Mouse (Mus musculus) heart, adult 18-20 months (tissue): Measurements from ENCODE around the gene Ccm2l. TPM values are rescaled to one million over a fixed set of nuclear protein-coding genes. Genes with fewer than 3 reads are reported as not detected.

Experiments
- DNase-seq, 2 experiments: peaks; one replicate each; pipeline ENCODE4 v3.0.0; 2021 to 2022; ENCODE audit warnings: mixed read lengths in 1 of 2
- total RNA-seq, 2 experiments: library from RNA; stranded (reverse); gene quantifications; 2 replicates each; pipeline ENCODE4 v1.2.3; 2021

Ccm2l gene
- total RNA-seq, 2 experiments from 2014 or later = 12.6 to 15.5 TPM

DNA sequence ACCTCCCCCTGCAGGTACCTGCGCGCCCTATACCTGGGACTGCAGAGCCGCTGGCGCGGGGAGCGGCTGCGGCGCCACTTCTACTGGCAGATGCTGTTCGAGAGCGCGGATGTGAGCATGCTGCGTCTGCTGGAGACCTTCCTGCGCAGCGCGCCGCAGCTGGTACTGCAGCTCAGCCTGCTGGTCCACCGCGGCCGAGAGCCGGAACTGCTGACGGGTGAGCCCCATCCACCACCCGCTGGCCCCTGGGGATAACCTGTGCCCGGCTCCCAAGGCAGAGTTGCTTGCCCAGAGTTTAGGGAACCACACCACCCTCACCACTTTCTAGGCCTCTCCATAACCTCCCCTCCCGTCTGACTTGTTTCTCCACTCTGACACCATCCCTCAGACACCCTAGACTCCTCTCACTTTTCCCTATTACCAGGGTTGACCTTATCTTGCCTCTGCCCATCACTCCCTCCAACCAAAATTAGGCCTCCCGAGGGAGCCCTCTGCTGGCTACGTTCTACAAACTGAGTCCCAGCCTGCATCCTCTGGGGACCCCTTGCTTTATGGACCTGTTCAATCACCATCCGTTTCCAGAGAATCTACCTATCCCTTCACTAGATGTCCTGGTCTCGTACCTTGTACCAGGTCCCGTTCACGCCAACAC is 12.9 kb upstream of the Ccm2l start:
- peak in 1 of 2 experiments; percentile 17 for DNase-seq

DNA sequence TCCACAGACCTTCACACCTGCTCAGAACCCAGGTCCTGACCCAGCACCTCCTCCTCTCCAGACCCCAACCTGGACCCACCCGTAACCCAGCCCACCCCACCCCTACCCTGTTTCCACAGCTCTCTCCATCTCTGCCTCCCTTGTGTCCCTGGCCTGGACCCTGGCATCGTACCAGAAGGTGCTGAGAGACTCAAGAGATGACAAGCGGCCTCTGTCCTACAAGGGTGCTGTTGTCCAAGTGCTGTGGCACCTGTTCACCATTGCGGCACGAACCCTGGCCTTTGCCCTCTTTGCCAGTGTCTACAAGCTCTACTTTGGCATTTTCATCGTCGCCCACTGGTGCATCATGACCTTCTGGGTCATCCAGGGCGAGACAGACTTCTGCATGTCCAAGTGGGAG is 11.9 kb upstream of the Ccm2l start:
- DNase-seq = no peak

DNA sequence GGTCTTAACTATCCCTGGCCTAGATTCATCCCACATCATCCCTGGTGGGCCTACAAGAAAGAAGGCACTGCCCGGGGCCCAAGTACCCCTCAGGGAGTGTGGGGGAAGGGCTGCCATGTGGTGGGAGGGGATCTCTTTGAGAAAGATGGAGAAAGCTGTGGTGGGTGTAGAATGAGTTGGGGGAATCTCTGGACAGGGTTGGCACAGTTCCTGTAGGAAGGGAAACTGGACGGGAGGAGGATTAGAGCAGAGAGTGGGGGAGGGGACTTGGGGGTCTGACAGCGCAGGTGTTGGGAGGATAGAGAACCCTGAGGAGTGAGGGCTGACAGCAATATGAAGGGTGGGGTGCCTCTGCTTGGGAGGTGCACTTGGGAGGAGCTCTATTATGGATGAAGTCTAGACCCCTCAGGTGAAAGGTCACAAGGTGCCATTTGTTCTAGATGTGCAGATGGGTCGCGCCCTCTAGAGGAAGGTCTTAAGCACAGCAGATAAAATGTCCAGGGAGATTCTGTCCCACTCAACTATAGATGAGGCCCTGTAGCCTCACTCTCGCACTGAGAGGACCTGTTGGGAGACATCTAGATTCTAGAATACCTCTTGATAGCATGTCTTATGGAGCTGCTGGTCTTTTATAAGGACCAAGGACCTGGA is 10.4 kb upstream of the Ccm2l start:
- no peak for DNase-seq

DNA sequence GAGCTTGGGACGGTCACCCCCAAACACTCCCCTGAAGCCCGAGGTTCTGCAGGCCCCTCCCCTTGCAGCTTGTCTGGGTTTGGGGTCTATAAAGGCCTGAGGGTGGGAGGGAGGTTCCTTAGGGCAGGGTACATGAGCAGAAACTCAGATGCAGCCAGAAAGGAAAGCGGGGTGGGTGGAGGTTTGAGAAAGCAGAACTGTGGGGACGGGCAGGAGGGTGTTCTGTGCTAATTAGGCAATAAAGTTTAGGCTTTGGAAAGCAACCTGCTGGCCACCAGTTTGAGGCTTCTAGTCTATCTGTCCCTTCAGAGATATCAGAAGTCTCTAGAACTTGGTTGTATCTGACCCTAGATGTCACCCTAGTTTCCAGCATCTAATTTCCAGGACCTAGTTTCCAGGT is 7.4 kb upstream of the Ccm2l start:
- no peak for DNase-seq

DNA sequence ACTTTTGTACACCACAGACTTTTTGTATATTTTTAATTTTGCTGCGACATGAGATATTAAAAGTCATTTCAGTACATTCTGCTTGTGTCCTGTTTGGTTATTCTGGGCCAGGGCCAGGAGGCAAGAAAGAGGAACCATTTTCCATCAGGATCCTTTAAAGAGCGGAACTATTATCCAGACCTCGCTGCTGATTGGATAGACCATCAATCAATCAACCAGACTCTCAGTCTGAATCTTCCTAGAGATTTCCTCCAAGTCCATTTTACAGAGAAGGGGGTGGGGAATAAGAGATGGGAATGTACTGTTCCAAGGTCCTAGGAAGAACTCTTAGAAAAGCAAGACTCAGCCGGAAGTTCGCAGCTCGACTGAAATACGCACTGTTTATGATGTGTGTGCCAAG is 5.5 kb upstream of the Ccm2l start:
- DNase-seq = peak in 1 of 2 experiments; percentile 33

DNA sequence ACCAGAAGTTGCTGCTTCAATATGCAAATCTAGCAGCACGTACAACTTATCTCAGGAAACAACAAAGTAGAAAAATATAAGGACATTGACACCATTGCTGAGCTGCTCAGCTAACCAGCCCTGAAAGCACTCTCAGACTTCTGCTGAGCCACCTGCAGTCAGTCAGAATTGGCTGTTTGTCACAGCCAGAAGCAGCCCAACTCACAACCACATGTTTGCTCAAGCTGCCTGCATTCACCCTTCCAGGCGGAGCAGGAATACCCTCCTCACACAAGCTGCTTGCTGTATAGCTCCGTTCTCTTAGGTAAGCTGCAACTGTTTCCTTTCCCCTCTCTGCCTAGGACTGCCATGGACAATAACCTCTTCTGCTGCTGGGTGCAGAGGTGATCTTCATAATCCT is 2.4 kb upstream of the Ccm2l start:
- DNase-seq = no peak

DNA sequence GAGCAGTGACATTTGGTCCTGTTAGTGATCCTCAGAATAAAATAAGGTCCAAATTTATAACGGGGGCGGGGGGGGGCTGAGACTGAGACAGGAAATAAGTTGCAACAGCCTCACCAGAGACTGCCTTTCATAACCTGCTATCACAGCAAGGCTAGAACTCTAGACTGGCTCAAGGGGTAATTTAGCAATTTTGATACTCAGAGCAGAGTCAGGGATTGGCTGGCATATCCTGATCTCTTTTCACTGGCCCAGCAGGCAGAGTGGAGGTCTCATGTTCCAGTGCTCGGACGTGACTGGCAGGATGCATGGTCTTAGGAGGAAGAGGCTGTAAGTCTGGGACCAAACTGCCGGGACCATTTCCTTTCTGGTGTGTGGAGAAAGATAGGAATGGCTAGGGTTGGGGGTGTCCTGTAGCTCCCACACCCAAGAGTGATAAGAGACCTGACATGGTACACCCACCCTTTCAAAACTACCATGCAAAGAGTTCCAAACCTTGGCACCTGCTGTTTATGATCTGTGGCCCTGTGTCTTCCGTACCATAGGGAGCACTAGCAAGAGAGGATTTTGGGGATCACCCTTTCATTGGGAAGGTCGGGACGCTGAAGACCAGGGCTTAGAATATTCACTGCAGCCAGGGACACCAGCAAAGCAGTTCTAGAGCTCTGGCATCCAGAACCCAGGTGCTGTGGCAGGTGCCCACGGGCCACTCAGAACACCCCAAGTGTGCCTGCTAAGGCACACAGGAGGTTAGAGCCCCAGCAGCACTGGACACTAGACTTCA is 1.4 kb upstream of the Ccm2l start:
- peak in 1 of 2 experiments; percentile 31 for DNase-seq

- no peak for DNase-seq
Measured at GRCm38 (mm10) chr2:153066991-153067390, 1.2 kb downstream of the Ccm2l start.

- peak in 1 of 2 experiments; percentile 40 for DNase-seq
Measured at GRCm38 (mm10) chr2:153070762-153071490, 5.2 kb downstream of the Ccm2l start.

DNA sequence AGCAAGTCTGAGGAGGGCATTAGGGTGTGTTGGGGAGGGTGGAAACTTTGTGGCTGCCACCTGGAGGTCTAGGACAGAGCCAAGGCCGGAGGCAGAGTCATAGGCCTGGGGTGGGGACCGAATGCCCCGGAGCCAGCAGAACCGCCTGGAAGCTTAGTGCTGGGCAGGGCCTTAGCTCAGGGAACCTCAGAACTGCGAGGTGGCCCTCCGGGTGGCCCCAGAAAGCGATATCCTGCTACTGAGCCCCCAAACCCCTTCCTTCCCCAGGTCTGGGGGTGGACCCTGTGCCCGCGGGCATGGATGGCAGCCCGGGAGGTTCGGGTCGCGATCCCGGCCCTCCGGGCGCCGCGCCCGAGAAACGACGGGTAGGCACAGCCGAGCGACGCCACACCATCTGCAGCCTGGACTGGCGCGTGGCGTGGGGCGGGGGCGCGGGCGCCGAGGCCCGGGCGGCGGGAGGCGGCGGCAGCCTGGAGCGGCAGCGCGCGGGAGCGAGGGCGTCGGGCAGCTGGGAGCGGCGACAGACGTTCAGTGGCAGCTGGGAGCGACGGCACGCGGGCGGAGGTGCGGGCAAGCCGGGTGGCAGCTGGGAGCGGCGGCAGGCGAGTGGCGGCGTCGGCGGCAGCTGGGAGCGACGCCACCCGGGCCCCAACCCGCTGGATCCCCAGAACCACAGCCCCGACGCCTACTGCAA is 5.9 kb downstream of the Ccm2l start:
- no peak for DNase-seq

GRCm38 (mm10) chr2:153074651-153075050 is 8.9 kb downstream of the Ccm2l start:
- DNase-seq = no peak

DNA sequence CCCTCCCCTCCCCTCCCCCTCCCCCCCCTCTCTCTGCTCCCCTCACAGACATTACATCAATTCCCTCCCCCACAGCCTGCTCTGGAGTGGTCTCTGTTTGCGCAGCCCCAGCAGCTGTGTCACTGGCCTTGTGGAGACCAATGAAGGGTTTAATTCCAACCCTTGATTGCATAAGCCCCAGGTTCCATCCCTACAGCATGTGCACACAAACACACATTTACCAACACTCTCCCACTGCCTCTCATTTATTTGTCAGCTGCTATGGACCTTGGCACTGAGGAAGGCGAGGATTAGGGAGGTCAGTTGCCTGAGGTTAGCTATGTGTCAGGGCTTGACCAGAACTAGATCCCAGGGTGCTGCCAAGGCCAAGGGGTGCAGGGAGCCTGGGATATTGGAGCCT is 10.2 kb downstream of the Ccm2l start:
- no peak for DNase-seq

- DNase-seq = peak; percentile 78 to 91
Measured at GRCm38 (mm10) chr2:153080841-153081523, 15.2 kb downstream of the Ccm2l start.

DNA sequence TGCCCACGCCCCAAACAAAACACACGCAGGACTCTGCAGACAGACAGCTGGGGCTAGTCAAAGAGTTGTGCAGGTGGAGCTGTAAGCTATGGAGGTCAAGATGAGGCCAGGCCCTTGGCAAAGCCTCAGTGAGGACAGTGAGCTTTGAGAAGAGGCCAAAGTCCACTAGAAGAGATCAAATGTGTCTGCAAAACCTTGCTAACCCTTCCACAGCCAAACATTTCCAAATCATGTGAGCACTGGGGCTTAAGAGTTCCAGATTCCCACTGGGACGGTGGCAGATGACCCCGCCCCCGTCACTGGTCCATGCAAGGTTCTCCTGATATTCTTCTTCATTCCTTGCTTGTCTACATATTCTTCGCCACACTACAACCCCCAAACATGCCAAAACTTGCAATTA is 16.1 kb downstream of the Ccm2l start:
- no peak for DNase-seq

DNA sequence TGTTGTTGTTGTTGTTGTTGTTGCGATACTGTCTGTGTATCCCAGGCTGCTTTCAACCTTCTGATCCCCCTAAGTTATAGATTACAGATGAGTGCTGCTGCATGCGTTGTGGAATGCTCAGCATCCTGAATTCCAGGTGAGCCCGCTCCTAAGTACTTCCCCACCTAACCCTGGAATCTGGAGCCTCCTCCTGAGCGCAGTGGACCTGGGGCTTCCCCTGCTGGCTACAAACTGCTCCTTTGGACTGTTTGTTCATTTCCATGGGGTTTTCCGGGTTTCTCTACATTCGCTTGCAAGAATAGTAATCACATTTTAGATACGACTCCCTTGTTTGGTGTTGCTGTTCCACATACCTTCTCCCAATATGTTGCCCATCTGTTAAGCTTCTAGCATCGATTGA is 17.5 kb downstream of the Ccm2l start:
- no peak for DNase-seq

DNA sequence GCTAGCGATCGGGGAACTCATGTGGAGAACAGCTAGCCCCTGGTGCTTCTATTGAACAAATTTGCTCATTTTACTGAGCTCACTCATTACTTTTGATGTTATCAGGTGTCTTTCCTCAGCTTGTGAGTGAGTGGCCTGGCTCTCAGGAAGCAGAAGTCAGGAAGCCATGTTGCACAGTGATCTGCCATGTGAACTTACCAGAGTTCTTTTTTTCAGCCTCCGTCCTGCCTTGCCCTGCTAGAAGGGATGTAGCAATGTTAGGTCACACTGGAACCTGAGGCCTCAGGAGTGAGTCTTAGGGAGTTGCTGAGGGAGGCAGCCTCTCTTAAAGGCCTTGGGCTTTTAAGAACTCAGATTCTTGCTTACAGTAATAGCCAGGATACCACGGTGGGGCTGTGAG is 18.1 kb downstream of the Ccm2l start:
- DNase-seq = no peak

DNA sequence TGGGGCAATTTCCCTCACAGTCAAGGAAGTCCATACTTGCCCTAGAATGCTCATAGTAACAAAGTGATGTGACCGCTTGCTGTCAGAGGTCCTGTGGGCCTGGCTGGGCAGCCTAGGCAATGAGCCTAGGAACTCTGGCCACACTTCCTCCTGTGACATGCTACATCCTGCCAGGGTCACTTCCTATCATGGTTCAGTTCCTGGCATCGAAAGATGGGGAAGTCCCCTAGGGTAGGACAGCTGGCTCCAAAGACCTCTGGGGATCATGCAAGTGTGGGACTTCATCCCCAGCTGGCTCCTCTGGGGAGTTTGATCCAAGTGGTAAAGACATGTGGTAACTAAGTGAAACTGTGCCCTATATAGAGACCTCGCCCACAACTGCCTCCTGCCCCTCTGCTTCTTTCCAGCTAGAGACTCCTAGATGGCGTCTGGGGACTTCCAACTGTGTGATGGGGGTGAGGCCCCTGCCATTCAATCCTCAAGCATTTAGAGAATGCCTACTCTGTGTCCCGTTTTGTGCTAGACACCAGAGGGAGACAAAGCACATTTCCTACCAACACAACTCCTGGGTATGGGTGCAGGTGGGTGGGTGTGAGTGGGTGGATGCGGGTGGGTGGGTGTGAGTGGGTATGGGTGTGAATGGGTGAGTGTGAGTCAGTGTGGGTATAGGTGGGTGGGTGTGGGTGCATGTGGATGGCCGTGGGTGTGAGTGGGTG is 18.7 kb downstream of the Ccm2l start:
- DNase-seq = peak; percentile 37 to 78

DNA sequence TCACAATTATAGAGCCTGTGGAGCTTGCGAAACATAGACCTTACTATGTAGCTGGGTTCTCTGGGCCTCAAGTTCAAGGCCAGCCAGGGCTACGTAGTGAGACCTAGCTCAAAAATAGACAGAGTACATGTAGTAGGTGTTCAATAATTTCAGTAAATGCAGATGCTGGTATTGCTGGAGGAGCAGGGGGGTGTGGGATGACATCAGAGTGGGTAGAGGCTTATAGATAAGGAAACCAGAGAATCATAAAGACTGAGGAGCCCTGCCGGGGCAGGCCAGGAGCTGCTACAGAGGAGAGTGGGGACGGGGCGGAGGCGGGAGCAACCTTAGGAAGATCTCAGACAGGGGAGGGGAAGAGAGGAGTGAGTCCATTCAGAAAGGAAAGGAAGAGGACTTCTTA is 19.8 kb downstream of the Ccm2l start:
- no peak for DNase-seq

DNA sequence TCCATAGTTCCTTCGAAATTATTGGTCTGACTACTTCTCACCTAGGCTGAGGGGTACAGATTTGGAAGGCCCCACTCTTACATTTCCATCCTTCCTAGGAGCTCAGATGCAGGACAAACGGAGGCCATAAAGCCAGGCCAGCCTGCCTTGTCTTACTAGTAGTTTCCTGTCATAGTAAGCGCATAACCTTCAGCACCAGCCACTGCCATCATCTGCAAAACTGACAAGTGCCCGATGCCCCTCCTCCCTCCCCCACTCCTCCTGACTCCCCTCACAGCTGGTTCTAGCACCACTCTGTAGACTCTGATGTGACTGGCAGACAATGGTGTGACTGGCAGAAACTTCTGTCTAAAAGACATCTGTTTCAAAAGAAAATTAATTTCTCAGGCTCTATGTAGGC is 20.4 kb downstream of the Ccm2l start:
- no peak for DNase-seq

DNA sequence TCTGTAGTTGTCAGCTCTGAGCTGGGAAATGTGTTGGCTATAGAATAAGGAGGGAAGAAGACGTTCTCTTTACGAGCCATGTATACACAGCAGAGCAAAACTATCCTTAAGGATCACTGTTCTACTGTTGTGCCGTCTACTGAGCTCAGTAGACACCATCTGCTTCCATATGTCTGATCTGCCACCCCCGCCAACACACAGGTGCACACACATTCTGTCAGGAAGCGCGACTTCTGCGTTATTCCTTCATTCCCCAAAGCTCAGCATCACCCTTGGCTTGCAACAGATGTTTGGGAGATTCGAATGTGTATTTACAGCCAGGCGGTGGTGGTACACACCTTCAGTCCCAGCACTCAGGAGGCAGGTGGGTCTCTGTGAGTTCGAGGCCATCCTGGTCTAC is 21.3 kb downstream of the Ccm2l start:
- no peak for DNase-seq

- DNase-seq = no peak
Measured at GRCm38 (mm10) chr2:153089316-153089715, 23.6 kb downstream of the Ccm2l start.
